Mouse (Mus musculus) megakaryocyte, embryonic 14.5 days (primary cell): ENCODE measurements around the gene Wnt7a.

Source experiments
- FLI1 ChIP-seq: IDR thresholded peaks from 2 replicates; pipeline ENCODE4 v1.6.1; 2012; ENCODE audit warnings: low read length, inconsistent platforms, mixed read lengths
- GATA1 ChIP-seq: IDR thresholded peaks from 3 replicates; pipeline ENCODE4 v1.6.1; 2012; ENCODE audit warnings: mixed read lengths, low read length, inconsistent platforms, borderline replicate concordance

- TF ChIP-seq GATA1, result no peak
- no peak for TF ChIP-seq FLI1
Measured at GRCm38 (mm10) chr6:91346071-91346905, 64.9 kb downstream of the Wnt7a start.
